Mouse (Mus musculus) inflammation-experienced regulatory T-cells, adult 6 months (primary cell): ENCODE measurements around the gene Usp15. TPM values are rescaled to one million over a fixed set of nuclear protein-coding genes. Genes with fewer than 3 reads are reported as not detected.

Experiments
- ATAC-seq: one replicate; pipeline ENCODE4 v1.8.0; 2017
- polyA plus RNA-seq, 3 experiments: library from polyadenylated mRNA; unstranded; fragments of 100-300 nt; shearing (Covaris generic); gene quantifications; one replicate each; pipeline ENCODE4 v1.2.1; 2017

Gene Usp15
- polyA plus RNA-seq, 3 experiments from 2014 or later = 126 to 177 (median 143) TPM

GRCm38 (mm10) chr10:123175771-123176170 is 21.0 kb downstream of the Usp15 start:
- ATAC-seq = no peak

GRCm38 (mm10) chr10:123170898-123171297 is 25.9 kb downstream of the Usp15 start:
- ATAC-seq = no peak

- ATAC-seq = no peak
These were observed 31.3 kb downstream of the Usp15 start for GRCm38 (mm10) chr10:123165542-123165941.

DNA sequence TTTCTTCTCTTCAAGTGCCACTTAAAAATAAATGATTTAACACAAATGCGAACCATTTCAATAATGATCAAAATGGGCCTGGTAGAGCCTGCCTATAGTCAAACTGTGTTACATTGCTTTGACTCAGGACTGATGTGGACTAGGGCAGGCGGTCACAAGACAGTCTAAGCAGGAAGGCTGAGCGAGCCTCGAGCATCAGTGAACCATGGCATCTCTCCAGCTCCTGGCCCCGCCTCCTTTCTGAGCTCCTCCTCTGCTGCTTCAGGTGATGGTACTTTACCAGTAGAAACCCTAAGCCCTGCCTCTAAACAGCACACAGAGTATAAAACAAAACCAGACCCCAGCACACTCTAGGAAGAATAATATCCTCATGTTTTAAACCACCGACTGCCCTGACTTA is 36.3 kb downstream of the Usp15 start:
- no peak for ATAC-seq

DNA sequence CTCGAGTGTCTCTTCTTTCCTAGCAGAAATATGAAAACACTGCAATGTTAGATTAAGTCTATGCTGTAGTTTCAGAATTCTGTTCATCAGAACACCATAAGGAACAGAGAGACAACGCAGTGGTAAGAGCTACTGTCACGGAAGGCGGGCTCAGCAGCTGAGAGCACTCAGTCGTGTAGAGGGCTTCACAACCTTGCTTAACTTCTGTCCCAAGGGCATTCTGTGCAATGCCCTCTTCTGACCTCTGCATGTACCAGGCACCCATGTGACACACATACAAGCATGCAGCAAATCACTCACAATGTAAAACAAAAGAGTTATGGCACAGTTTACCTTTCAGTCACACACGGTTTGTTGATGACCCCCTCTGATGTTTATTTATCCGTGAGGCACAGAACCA is 37.5 kb downstream of the Usp15 start:
- ATAC-seq = no peak

- ATAC-seq = no peak
These were observed 40.4 kb downstream of the Usp15 start for GRCm38 (mm10) chr10:123156392-123156791.

DNA sequence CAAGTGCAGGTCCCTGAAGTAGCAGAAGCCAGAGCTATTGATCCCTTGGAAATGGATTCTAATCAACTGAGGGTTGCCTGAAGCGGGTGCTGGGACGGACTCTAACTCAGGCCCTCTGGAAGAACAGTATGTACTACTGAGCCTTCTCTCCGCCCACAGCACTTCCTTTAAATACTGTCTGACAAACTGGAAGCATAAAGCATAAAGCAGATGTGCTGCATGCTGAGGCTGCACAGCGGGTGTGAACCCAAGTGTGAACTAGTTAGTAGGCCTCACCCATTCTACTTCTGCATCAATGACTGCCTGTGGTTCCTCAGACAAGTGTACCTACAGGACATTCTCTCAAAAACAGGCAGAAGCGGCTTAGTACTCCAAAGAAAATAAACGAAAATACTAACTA is 41.0 kb downstream of the Usp15 start:
- no peak for ATAC-seq

DNA sequence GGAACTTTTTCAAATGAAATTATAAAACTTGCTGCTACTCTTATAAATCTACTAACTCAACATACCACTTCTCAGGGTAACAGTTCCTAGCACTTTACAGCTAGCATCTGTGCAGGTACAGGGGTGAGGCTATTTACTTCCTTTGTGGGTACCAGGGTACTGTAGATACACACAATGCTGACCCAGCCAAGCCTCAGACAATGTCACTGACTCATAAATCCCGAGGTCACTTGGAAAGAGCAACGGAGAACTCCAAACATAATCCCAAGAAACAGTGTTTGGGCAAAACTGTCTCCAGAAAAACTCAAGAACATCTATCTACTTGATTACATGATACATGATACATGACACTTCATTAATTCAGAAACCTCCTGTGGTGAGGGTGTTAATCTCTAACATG is 43.5 kb downstream of the Usp15 start:
- ATAC-seq = no peak

GRCm38 (mm10) chr10:123148025-123148814 is 48.6 kb downstream of the Usp15 start:
- no peak for ATAC-seq

GRCm38 (mm10) chr10:123147180-123147579 is 49.6 kb downstream of the Usp15 start:
- no peak for ATAC-seq

DNA sequence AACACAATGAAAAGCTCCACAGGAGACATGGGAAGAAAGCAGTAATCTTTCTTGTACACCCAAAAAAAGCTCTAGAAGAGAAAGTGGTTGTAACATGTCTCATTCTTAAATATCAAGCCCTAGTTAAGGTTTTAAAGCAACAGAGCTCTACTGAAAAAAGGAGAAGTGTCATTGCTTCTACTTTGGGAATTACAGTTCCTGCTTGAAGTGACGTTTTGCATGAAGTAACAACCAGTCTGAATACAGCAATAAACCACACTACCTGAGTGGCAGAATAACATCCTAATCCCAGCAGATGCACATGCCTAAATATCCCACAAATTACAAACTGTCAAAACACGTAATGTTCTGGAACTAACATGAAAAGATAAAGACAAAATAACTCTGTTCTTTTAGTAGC is 50.4 kb downstream of the Usp15 start:
- no peak for ATAC-seq

DNA sequence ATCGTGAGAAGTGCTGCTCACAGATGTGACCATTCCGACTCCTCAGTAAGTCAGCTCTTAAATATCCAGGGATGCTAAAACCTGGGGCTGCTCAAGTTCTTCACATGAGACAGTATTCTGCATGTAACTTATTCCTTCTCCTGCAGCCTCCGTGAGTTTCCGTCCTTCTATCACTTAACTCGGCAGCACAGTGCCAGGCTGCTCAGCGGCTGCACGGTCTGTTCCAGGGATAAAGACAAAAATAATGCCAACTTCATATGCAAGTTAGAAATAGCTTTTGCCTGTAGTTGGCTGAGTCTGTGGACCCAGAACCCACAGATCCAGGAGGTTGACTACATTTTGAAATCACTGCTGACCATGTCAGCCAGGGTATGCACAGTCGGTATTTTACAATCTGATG is 52.5 kb downstream of the Usp15 start:
- ATAC-seq = no peak

- no peak for ATAC-seq
These were observed 54.3 kb downstream of the Usp15 start for GRCm38 (mm10) chr10:123142395-123143050.

DNA sequence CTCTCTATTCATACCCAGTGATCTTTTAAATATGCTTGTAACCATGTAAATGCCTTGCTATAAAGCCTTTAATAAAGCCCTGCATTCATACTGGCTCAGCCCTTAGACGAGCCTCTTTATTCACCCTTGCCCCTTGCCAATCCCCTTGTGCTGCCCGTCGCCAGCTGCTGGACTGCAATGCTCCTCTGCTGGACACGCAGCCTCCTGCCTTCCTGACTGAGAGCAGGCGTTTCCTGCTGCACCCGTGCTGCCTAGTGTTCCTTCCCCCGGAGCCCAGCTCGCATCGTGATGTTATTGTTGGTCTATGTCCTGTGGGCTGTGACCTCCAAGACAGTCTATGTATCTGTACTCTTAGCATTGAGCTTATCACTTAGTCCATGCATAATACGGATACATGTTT is 61.0 kb downstream of the Usp15 start:
- ATAC-seq = no peak

- ATAC-seq = peak; percentile 48
These were observed 65.3 kb downstream of the Usp15 start for GRCm38 (mm10) chr10:123131487-123131886.

- no peak for ATAC-seq
These were observed 76.0 kb downstream of the Usp15 start for GRCm38 (mm10) chr10:123120666-123121392.

DNA sequence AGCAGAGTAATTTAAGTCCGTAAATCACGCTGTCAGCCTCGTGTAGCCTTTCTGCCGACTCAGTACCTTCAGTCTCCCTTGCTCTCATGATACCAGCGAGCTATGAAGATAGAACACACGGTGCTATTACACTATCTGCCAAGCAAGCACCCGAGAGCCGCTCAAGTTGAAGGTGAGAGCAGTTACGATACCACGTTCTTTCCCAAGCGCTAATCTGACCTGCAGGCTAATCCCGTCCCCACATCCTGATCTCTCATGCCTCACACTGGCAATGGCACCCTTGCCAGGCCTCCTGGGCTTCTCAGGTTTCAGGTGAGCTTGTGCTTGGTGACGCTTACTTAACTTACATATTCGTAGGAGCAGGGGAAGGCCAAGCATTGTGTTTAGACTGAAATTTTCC is 79.9 kb downstream of the Usp15 start:
- ATAC-seq = no peak

DNA sequence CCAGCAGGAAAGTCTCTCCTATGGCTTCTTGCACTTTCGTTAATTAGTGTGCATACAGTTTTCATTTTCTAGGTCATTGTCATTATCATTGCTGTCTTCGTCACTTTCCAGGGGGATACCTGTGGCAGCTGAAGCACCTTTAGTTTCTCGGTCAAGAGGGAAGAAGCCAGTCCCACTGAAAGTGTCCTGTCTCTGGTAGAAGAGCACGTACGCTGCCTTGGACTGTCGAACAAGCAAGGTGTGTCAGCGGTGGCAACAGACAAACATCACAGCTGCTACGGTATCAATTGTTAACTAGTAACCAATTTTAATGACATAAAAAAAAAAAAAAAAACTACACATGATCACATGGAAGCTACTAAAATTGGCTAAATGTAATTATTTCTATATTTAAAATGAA is 83.3 kb downstream of the Usp15 start:
- no peak for ATAC-seq

GRCm38 (mm10) chr10:123112787-123113168 is 84.0 kb downstream of the Usp15 start:
- no peak for ATAC-seq

DNA sequence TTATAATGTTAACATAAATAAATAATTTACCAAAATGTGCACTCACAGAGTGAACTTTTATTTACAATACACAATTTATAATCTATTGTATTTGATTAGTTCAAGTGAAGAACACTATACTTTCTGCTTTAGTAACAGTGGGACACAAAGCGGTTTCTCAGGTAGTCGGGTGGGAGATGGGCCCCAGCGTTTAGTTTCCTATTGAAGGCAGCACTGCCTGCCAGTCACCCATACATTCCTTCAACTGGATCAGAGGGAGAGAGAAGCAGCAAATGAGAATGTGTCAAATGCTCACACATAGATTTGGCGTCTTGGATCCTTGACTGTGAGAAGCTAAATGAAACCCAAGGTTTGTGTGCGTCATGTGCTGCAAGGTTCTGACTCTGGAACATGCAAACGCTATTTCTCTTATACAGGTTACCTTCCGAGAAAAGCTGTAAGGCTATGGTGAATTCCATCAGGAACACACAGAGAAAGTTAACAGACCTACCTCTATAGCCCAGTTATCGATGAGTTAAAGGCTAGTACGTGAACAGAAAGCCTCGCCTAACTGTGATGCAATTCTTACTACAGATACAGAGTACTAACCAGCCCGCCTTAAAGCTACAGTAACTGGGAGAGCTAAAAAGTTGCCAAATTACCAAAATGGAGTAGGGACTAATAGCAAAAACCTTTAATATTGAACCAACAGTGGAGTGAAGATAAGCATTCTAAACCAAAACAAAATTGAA is 84.6 kb downstream of the Usp15 start:
- no peak for ATAC-seq

DNA sequence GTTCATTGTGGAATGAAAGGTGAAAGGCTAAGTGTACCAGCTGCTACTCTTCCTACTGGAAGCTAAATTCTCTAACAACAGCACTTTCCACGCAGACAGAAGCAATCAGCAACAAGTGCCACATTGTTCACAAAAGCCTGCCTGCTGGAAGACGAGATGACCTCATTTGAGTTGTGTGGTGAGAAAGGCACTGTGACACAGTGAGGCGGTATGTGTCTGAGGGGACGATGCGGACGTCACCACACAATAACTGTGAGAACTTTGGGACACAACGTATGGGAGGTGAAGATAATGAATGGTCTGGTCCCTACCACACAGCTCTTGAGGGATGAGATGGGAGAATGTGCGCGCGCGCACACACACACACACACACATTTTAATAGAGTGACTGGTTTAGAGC is 86.2 kb downstream of the Usp15 start:
- ATAC-seq = no peak

GRCm38 (mm10) chr10:123108527-123108926 is 88.3 kb downstream of the Usp15 start:
- no peak for ATAC-seq

DNA sequence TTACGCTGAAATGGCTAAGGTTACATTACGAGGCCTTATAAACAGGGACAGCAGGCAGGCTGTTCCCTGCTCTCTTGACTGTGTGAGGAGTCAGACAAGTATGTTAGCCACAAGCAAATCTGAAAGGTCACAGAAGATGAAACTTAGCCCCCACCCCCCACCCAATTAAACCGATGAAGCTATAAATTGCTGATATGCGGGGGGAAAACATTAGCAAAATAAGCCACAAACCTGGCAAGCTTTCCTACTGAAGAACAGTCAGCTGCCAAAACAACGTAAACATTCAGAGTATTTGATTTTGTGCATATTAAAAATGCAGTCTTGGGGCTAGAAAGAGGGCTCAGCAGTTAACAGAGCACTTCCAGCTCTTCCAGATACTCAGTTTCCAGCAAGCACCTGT is 88.7 kb downstream of the Usp15 start:
- no peak for ATAC-seq
